Mouse (Mus musculus): ENCODE data around the gene Nrg3.

DNA sequence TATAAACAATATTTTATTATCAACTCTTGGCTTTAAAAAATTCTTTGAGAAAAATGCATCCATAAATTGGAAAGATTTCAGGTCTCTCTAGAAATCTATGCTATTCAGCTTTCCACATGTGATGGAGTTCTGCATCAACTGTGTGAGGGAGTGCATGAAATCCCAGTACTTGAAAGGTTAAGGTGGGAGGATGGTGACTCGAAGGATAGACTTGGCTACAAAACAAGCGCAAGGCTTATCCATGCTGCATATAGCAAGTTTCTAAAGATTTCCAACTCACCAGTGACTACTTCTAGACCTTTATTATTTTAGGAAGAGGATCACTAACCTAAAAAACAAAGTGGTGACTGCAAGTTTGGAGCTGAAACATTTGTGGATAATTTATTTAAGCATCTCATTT lies 343.1 kb downstream of the Nrg3 start:
- TF ChIP-seq CTCF (IDR thresholded peaks at IDR 0.05; ENCODE audit: insufficient read depth, low read length) (no peak), POLR2A (IDR thresholded peaks at IDR 0.05; ENCODE audit: borderline replicate concordance, extremely low read depth, low read depth, low read length) (no peak)
